Mouse (Mus musculus): ENCODE data around the gene Zswim4. TPM values are rescaled to one million over a fixed set of nuclear protein-coding genes. Genes with fewer than 3 reads are reported as not detected.

Gene Zswim4
- polyA plus RNA-seq, 1 experiment from 2014 or later = 22.5 TPM

GRCm38 (mm10) chr8:84183261-84184084 is 53.4 kb downstream of the Zswim4 start:
- 2% methylated on average over 62 of the region's 87 CpGs for WGBS
- no peaks in the 10 kb centered on the region for H3K9me3 ChIP-seq (ENCODE audit: control insufficient read depth, low read length)
- peak overlapping the region; percentile 100 for H3K9ac ChIP-seq (ENCODE audit: low read depth, low read length)
- H3K36me3 ChIP-seq (ENCODE audit: control insufficient read depth, insufficient read depth, low read length) = no peaks in the 10 kb centered on the region; the same call in 1 of the 2 replicates
- H3K4me3 ChIP-seq (ENCODE audit: low read depth, low read length) = peak overlapping the region; percentile 86
- peak overlapping the region; percentile 90 for H3K27ac ChIP-seq (ENCODE audit: low read depth, low read length)
- peak overlapping the region; percentile 83 for H3K4me2 ChIP-seq (replicated peaks; ENCODE audit: low read depth, low read length)
- H3K4me1 ChIP-seq (replicated peaks; ENCODE audit: control insufficient read depth, insufficient read depth, low read length) = peaks cover 22% of the 10 kb centered on the region; the same call in 1 of the 2 replicates
- H3K27me3 ChIP-seq (ENCODE audit: control insufficient read depth, insufficient read depth, low read length) = peaks cover 2% of the 10 kb centered on the region; the same call in 1 of the 2 replicates
- peak; percentile 75 for DNase-seq (ENCODE audit: low spot score)
- peak; percentile 23 for ATAC-seq (ENCODE audit: low FRiP score)

GRCm38 (mm10) chr8:84182833-84183232 is 54.0 kb downstream of the Zswim4 start:
- no peaks in the 10 kb centered on the region; the same call in 1 of the 2 replicates for H3K36me3 ChIP-seq (ENCODE audit: control insufficient read depth, insufficient read depth, low read length)
- WGBS = 64% methylated on average over 4 of the region's 4 CpGs
- ATAC-seq (ENCODE audit: low FRiP score) (no peak), DNase-seq (ENCODE audit: low spot score) (no peak)
- H3K9me3 ChIP-seq (ENCODE audit: control insufficient read depth, low read length) = no peaks in the 10 kb centered on the region
- peak overlapping the region; percentile 90; the same call in 1 of the 2 replicates for H3K27ac ChIP-seq (ENCODE audit: low read depth, low read length)
- peak overlapping the region; percentile 86 for H3K4me3 ChIP-seq (ENCODE audit: low read depth, low read length)
- H3K9ac ChIP-seq (ENCODE audit: low read depth, low read length) = peak overlapping the region; percentile 100
- peaks cover 2% of the 10 kb centered on the region; the same call in 1 of the 2 replicates for H3K27me3 ChIP-seq (ENCODE audit: control insufficient read depth, insufficient read depth, low read length)
- peak overlapping the region; percentile 83 for H3K4me2 ChIP-seq (replicated peaks; ENCODE audit: low read depth, low read length)
- peaks cover 22% of the 10 kb centered on the region; the same call in 1 of the 2 replicates for H3K4me1 ChIP-seq (replicated peaks; ENCODE audit: control insufficient read depth, insufficient read depth, low read length)

GRCm38 (mm10) chr8:84180530-84181190 is 56.2 kb downstream of the Zswim4 start:
- peak overlapping the region; percentile 18 for H3K4me3 ChIP-seq (ENCODE audit: low read depth, low read length)
- WGBS = 0% methylated on average over 16 of the region's 16 CpGs
- peak overlapping the region; percentile 79 for H3K9ac ChIP-seq (ENCODE audit: low read depth, low read length)
- H3K9me3 ChIP-seq (ENCODE audit: control insufficient read depth, low read length) = no peaks in the 10 kb centered on the region
- DNase-seq (ENCODE audit: low spot score) = peak; percentile 86
- peak; percentile 85 for ATAC-seq (ENCODE audit: low FRiP score)
- peak overlapping the region; percentile 79 for H3K4me2 ChIP-seq (replicated peaks; ENCODE audit: low read depth, low read length)
- peaks cover 22% of the 10 kb centered on the region; the same call in 1 of the 2 replicates for H3K4me1 ChIP-seq (replicated peaks; ENCODE audit: control insufficient read depth, insufficient read depth, low read length)
- H3K27me3 ChIP-seq (ENCODE audit: control insufficient read depth, insufficient read depth, low read length) = no peaks in the 10 kb centered on the region
- H3K36me3 ChIP-seq (ENCODE audit: control insufficient read depth, insufficient read depth, low read length) = no peaks in the 10 kb centered on the region; the same call in 1 of the 2 replicates
- H3K27ac ChIP-seq (ENCODE audit: low read depth, low read length) = peak overlapping the region; percentile 96

- H3K4me3 ChIP-seq (ENCODE audit: low read depth, low read length) = peak overlapping the region; percentile 18
- H3K27me3 ChIP-seq (ENCODE audit: control insufficient read depth, insufficient read depth, low read length) = no peaks in the 10 kb centered on the region
- peaks cover 22% of the 10 kb centered on the region; the same call in 1 of the 2 replicates for H3K4me1 ChIP-seq (replicated peaks; ENCODE audit: control insufficient read depth, insufficient read depth, low read length)
- WGBS = 11% methylated on average over 4 of the region's 4 CpGs
- H3K36me3 ChIP-seq (ENCODE audit: control insufficient read depth, insufficient read depth, low read length) = peaks cover 3% of the 10 kb centered on the region; the same call in 1 of the 2 replicates
- H3K4me2 ChIP-seq (replicated peaks; ENCODE audit: low read depth, low read length) = peak overlapping the region; percentile 79
- peak overlapping the region; percentile 79 for H3K9ac ChIP-seq (ENCODE audit: low read depth, low read length)
- no peaks in the 10 kb centered on the region for H3K9me3 ChIP-seq (ENCODE audit: control insufficient read depth, low read length)
- no peak; the same call in 1 of the 2 replicates for ATAC-seq (ENCODE audit: low FRiP score)
- DNase-seq (ENCODE audit: low spot score) = no peak
- peak overlapping the region; percentile 96 for H3K27ac ChIP-seq (ENCODE audit: low read depth, low read length)
These were observed 56.9 kb downstream of the Zswim4 start for GRCm38 (mm10) chr8:84179946-84180345.

GRCm38 (mm10) chr8:84178592-84178991 is 58.3 kb downstream of the Zswim4 start:
- no peak for ATAC-seq (ENCODE audit: low FRiP score)
- no peak overlapping the region for H3K4me2 ChIP-seq (replicated peaks; ENCODE audit: low read depth, low read length)
- H3K4me3 ChIP-seq (ENCODE audit: low read depth, low read length) = no peak overlapping the region
- H3K4me1 ChIP-seq (replicated peaks; ENCODE audit: control insufficient read depth, insufficient read depth, low read length) = peaks cover 22% of the 10 kb centered on the region; the same call in 1 of the 2 replicates
- WGBS = 68% methylated on average over 8 of the region's 8 CpGs
- peaks cover 9% of the 10 kb centered on the region; the same call in 1 of the 2 replicates for H3K36me3 ChIP-seq (ENCODE audit: control insufficient read depth, insufficient read depth, low read length)
- H3K27ac ChIP-seq (ENCODE audit: low read depth, low read length) = no peak overlapping the region
- H3K9ac ChIP-seq (ENCODE audit: low read depth, low read length) = no peak overlapping the region
- H3K9me3 ChIP-seq (ENCODE audit: control insufficient read depth, low read length) = no peaks in the 10 kb centered on the region
- DNase-seq (ENCODE audit: low spot score) = no peak
- H3K27me3 ChIP-seq (ENCODE audit: control insufficient read depth, insufficient read depth, low read length) = no peaks in the 10 kb centered on the region

- H3K9me3 ChIP-seq (ENCODE audit: control insufficient read depth, low read length) = no peaks in the 10 kb centered on the region
- H3K27ac ChIP-seq (ENCODE audit: low read depth, low read length) = no peak overlapping the region
- peaks cover 16% of the 10 kb centered on the region for H3K36me3 ChIP-seq (ENCODE audit: control insufficient read depth, insufficient read depth, low read length)
- ATAC-seq (ENCODE audit: low FRiP score) (no peak), DNase-seq (ENCODE audit: low spot score) (no peak)
- peaks cover 21% of the 10 kb centered on the region; the same call in 1 of the 2 replicates for H3K4me1 ChIP-seq (replicated peaks; ENCODE audit: control insufficient read depth, insufficient read depth, low read length)
- H3K27me3 ChIP-seq (ENCODE audit: control insufficient read depth, insufficient read depth, low read length) = no peaks in the 10 kb centered on the region
- no peak overlapping the region for H3K9ac ChIP-seq (ENCODE audit: low read depth, low read length)
- H3K4me2 ChIP-seq (replicated peaks; ENCODE audit: low read depth, low read length) = no peak overlapping the region
- no peak overlapping the region for H3K4me3 ChIP-seq (ENCODE audit: low read depth, low read length)
- 81% methylated on average over 3 of the region's 3 CpGs for WGBS
These were observed 59.5 kb downstream of the Zswim4 start for GRCm38 (mm10) chr8:84177405-84177804.

GRCm38 (mm10) chr8:84176560-84176959 is 60.3 kb downstream of the Zswim4 start:
- Histone ChIP-seq H3K27ac (ENCODE audit: low read depth, low read length) (no peak overlapping the region), H3K9ac (ENCODE audit: low read depth, low read length) (no peak overlapping the region), H3K36me3 (ENCODE audit: control insufficient read depth, insufficient read depth, low read length) (peaks cover 16% of the 10 kb centered on the region), H3K4me1 (replicated peaks; ENCODE audit: control insufficient read depth, insufficient read depth, low read length) (peaks cover 19% of the 10 kb centered on the region; the same call in 1 of the 2 replicates), H3K9me3 (ENCODE audit: control insufficient read depth, low read length) (no peaks in the 10 kb centered on the region), H3K4me2 (replicated peaks; ENCODE audit: low read depth, low read length) (no peak overlapping the region), H3K27me3 (ENCODE audit: control insufficient read depth, insufficient read depth, low read length) (no peaks in the 10 kb centered on the region), H3K4me3 (ENCODE audit: low read depth, low read length) (no peak overlapping the region)
- 51% methylated on average over 3 of the region's 3 CpGs for WGBS
- no peak for DNase-seq (ENCODE audit: low spot score)
- no peak for ATAC-seq (ENCODE audit: low FRiP score)

GRCm38 (mm10) chr8:84173861-84174260 is 63.0 kb downstream of the Zswim4 start:
- Histone ChIP-seq H3K4me1 (replicated peaks; ENCODE audit: control insufficient read depth, insufficient read depth, low read length) (no peaks in the 10 kb centered on the region), H3K4me3 (ENCODE audit: low read depth, low read length) (no peak overlapping the region), H3K36me3 (ENCODE audit: control insufficient read depth, insufficient read depth, low read length) (peaks cover 18% of the 10 kb centered on the region), H3K27me3 (ENCODE audit: control insufficient read depth, insufficient read depth, low read length) (no peaks in the 10 kb centered on the region), H3K9ac (ENCODE audit: low read depth, low read length) (no peak overlapping the region), H3K4me2 (replicated peaks; ENCODE audit: low read depth, low read length) (no peak overlapping the region), H3K9me3 (ENCODE audit: control insufficient read depth, low read length) (no peaks in the 10 kb centered on the region), H3K27ac (ENCODE audit: low read depth, low read length) (no peak overlapping the region)
- 83% methylated on average over 6 of the region's 6 CpGs for WGBS
- DNase-seq (ENCODE audit: low spot score) (no peak), ATAC-seq (ENCODE audit: low FRiP score) (no peak)
